Mouse (Mus musculus) frontal cortex, postnatal 10 days (tissue): ENCODE results near the gene Mipep.

ENCODE experiments used
- DNase-seq, 2 experiments: peaks; one replicate each; pipeline ENCODE4 v3.0.0; 2022; ENCODE audit warnings: low spot score in 2 of 2, mixed read lengths in 1 of 2

Gene Mipep

GRCm38 (mm10) chr14:60871831-60872230 lies 87.5 kb downstream of the Mipep start:
- DNase-seq = no peak

GRCm38 (mm10) chr14:60882106-60882505 lies 97.7 kb downstream of the Mipep start:
- DNase-seq = no peak

DNA sequence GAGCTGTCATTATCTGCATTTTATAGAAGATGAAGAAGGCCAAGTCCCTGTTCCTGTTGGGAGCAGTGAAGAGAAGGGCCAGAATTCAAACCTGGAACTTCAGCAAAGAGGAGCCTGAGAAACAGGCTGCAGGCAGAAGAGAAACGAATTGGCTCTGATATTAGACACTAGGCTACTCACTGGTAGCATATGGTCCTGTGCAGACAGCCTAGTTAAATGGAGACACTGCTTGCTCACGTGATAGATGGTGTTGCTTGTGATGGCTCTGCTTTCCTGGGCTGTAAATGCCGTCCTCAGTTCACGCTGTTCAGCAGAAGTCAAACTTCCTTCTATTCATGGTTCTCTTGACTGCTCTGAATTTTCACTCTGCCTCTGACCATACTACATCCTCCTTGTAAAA lies 98.3 kb downstream of the Mipep start:
- DNase-seq = no peak

DNA sequence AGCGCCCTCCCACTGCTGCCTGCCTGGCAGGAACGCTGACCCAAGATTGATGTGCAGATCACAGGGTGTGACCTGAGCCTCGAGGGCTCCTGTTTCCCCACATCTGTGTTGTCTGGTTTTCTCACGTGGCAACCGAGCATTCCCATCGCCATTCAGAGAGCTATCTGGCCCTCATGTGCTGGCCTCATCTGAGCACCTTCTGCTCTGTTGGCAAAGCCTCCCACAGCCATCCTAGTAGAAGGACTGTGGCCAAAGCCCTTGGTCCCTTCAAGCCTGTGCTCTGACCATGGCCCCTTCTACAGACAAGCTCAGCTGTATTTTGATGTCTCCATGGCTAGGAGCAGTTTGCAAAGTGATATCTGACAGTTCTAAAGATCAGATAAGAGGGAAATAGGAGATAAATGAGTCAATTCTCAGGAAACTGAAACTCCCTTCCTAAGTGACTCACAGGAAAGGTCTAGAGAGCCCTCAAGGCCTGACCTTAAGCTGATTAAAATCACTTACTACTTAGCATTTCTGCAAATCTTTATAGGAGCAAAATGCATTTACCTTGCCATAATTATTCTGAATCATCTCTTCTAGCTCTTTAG lies 101.1 kb downstream of the Mipep start:
- DNase-seq = no peak

GRCm38 (mm10) chr14:60893882-60894281 lies 109.5 kb downstream of the Mipep start:
- no peak for DNase-seq

DNA sequence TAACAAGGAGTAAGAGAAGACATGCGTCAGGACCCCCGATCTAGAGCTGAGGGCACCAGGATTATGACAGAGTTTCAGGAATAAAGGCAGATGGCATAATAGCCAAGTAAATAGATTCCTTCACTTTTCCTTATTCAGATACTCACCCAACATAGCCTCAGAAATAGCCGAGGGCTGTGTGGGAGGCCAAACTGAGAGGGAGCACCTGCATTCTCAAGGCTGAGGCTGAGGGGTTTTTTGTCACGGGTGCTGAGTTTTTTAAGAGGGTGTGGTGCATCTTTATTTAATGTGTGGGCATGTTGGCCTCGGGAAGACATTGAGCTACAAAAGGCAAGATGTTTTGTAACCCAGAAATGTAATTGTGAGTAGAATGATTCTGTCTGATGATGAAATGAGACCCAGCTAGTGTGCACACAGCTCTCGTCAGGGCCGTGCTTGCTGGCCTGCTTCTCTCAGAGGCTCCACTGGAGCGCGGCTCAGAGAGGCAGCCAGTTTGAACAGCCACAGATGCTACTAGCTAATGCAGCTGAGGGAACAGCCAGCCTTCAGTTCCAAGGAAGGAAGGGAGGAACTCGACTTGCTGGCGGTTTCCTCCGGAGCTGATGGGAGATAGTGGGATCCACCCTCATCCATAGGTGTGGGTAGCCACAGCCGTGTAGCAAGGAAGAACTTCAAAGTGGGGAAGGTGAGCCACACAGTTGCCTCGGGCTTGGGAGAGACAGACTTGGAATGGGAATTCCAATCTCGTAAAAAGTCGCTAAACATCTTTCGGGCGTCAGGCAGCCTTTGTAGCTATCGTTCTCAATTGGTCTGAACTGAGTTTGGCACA lies 111.0 kb downstream of the Mipep start:
- peak in 1 of 2 experiments; percentile 20 for DNase-seq

GRCm38 (mm10) chr14:60898086-60898667 lies 113.8 kb downstream of the Mipep start:
- no peak for DNase-seq

GRCm38 (mm10) chr14:60904501-60904900 lies 120.1 kb downstream of the Mipep start:
- no peak for DNase-seq

DNA sequence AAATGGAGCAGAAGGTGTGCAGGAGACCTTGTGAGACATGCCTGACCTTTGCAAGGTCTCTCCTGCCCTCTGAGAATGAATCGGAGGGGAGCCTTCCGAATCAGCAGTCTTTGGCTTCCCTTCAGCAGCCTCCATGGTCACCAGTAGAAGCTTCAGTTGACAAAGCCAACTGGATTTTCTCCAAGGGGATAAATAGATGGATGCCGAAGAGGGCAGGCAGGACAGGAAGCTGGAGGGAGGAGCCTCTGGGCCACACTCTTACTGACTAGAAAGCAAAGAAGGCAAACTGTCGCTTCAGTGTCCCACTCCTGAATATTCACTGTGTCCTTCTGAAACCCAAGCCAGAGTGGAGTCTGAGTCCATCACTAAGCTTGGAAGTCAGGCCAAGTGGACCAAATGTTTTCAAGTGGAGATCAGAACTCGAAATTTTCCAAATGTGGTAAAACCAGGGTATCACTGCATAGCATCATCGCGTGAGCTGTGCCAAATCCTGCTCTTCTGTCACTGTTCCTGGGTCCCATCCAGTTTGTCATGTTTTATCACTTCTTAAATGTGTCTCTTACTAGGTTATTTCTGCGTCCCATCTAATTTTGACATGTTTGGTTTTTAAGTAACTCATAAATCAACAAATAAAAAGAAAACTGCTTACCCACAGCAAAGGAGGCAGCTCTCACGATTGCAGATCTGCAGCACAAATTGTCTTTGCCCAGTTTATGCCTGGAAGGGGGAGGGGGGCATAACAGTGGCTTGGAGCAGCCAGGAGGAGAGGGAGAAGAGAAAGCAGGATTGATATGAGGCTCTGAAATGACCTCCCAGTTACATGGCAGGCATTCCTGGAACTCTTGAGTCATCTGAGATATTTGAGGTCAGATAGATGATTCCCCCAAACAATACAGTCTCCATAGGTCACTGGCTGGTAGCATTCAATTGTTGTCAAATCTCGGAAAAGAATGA lies 122.3 kb downstream of the Mipep start:
- no peak for DNase-seq

GRCm38 (mm10) chr14:60909351-60909750 lies 125.0 kb downstream of the Mipep start:
- DNase-seq = no peak

DNA sequence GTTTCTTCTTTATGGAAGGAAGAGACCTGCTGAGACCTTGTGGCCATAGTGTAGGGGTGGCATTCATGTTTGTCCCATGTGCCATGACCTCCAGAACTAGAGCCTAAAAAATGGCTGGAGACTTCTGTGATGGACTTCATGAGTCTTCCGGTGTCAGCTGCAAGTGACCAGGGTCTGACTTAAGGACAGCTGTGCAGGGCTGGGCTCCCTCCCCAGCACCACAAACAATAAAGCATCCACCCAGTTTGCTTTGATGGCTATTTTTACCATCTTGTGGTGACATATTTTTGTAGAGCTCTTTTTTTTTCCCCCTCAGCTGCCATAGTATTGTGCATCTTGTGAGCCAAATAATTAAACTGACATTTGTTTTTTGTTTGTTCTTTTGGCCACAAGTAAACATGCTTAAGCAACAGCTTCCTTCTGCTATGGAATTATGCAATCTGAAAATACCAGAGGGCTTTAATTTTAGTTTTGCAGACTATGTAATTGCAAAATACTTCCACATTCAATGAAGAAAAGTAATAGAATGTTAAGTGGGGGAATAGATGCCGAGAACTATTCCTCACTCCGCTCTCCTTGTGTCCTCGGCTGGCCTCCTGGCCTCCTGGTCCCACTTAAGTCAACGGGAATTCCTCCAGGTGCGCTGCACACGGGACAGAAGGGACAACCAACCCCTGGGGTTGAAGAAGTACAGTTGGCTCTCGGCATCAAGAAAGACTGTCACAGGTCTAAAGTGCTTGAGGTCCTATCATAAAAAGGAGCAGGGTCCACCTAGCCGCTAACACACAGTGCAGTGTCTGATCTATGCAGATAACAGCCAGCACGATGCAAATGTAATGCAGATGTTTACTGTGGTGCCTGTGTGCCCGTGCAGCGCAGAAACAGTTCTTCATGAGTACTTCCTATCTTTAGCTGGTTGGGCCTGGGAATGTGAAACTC lies 126.4 kb downstream of the Mipep start:
- no peak for DNase-seq

- no peak for DNase-seq
Measured at GRCm38 (mm10) chr14:60912981-60913468, 128.7 kb downstream of the Mipep start.

DNA sequence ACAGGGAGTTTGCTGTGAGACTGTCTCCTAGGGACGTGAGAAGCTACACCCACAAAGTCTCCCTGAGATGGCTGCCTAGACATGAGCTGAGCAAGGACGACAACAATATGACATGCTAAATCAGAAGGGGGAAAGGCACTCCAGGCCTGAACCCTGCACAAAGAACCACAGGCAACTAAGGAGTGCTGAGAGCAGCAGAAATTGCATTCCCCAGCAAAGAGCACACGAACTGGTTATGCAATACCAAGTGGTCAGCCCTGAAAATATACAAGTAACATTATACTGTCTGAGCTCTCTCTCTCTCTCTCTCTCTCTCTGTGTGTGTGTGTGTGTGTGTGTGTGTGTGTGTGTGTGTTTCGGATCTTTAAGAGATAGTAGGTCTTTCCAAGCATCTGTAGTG lies 132.3 kb downstream of the Mipep start:
- no peak for DNase-seq

DNA sequence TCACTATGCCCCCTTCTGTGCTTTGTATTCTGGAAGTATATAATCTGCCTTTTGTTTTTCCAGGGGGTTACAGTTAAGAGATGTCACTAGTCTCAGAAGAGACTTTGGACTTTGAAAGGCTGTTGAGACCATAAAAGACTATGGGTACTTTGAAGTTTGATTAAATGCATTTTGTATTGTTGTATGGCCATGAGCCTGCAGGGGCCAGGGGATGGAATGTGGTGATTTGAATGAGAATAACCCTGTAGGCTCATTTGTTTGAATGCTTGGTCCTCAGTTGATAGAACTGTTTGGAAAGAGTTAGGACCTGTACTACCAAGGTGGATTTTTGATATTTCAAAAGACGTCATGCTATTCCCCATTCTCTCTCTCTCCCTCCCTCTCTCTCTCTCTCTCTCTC lies 141.6 kb downstream of the Mipep start:
- no peak for DNase-seq

- no peak for DNase-seq
Measured at GRCm38 (mm10) chr14:60935705-60936104, 151.3 kb downstream of the Mipep start.

GRCm38 (mm10) chr14:60937481-60938039 lies 153.2 kb downstream of the Mipep start:
- DNase-seq = no peak
